Mouse (Mus musculus) kidney, adult 8-10 months (tissue): ENCODE measurements at regions not wholly inside any gene's neighbourhood (a gene's known extent, or its start where the extent isn't known, plus 50 kb on each side); places are given as distances from the start of the nearest gene placed in this dataset.

ENCODE experiments used
- DNase-seq, 2 experiments: peaks; one replicate each; pipeline ENCODE4 v3.0.0; 2022

- no peak for DNase-seq
These were observed 255.1 kb upstream of the Gm765 start for GRCm38 (mm10) chr6:98597612-98598011.

DNA sequence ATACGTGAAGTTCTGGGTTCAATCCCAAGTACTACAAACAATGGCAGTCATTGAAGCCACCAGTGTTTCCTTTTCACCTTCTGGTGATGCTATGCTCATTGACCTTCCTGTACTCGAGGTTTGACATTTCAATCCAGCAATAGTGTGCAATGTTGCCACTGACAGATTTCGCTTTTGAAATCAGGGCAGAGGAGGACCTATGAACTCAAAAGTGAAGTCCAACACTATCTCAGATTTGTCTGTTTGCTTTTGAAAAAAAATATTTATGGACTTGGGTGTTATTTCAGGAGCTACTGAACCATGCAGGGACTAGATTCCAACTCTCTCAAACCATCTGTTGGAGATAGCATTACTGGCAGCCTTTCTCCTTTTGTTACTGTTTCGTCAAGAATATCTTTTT, 248.4 kb upstream of the Gm765 start:
- DNase-seq: no peak

DNA sequence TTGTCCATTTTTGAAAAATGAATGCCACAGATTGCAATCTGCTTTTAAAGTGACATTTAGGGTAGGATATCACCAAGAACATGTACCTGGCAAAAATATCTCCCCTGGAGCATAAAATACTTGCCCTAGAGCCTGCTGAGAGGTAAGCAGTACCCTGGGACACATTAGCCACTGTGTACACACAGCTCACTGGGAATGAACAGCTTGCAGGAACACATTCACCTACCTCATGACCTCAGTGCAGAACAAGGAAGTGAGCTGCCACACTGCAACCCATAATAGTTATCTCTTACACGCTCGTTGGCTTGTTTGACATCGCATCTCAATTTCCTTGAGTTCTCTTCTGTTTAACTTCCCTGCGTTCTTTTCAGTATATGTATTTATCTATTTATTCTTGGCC, 246.4 kb upstream of the Gm765 start:
- DNase-seq: no peak

DNA sequence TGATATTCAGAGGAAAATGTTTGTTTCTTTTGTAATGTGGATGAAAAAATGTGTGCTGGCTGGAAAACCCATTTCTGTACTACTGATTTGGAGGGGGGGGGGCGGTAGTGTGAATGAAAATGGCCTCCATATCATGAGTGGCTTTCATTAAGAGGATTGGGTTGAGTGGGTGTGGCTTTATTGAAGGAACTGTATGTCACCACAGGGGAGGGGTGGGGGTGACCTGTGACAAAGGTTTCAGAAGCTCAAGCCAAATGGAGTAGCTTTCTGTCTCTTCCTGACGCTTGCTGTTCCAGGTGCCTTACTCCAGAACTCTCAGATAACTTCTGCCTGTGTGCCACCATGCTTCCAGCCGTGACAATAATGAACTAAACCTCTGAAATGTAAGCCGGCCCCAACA, 242.0 kb upstream of the Gm765 start:
- DNase-seq: no peak

DNA sequence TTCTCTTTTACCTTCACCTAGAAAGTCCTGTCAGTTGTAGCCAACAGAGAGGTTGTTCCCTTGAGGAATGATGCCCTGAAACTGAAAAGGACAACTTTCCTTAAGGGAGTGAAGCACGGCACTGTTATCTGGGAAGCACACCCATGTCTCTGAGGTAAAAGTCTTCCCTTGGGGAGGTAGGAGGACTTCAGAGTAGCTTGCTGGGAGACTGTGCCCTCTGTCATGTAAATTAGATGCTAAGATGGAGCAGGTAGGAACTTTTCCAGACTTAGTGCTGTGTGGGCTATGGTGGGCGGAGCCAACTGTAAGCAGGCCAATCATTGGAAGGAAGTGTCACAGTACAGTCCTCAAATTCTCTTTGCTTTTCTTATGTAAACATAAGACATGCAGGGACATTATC, 240.3 kb upstream of the Gm765 start:
- no peak for DNase-seq

DNA sequence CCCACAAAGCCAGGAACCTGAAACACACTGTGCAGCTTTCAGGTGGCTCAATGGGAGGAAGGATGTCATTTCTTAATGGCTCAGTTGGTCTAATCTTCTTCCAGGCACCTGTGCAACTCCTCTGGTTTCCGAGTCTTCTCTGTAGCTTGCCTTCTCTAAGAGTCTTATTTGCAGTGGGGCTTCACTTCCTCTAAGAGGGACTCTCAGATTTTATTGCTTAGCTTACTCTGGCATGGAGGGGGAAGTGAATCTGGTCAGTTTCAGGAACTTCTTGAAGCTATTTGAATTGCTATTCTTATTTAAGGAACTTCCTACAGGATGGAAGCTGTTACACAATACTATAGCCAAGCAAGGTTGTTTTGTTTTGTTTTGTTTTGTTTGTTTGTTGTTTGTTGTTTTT, 232.7 kb upstream of the Gm765 start:
- no peak for DNase-seq

DNA sequence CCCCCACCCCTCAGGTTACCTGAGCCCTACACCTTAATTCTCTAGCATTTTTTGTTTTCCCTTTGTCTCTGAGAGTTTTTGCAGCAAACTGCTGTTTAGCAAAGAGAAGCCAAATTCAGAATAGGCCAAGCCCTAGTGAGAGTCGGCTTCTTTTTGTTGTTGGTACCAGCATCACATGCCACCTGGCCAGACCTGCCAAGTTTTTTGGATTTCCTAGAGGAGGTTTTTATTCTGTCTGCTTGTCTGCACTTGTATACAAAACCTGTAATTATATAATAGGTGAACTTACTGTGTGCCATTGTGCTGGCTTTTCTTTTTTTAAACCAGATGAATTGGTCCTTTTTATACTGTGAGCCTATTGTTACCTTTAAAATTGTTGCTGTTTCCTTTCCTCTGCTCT, 213.1 kb upstream of the Gm765 start:
- no peak for DNase-seq

GRCm38 (mm10) chr6:98553922-98554321, 211.4 kb upstream of the Gm765 start:
- no peak for DNase-seq

DNA sequence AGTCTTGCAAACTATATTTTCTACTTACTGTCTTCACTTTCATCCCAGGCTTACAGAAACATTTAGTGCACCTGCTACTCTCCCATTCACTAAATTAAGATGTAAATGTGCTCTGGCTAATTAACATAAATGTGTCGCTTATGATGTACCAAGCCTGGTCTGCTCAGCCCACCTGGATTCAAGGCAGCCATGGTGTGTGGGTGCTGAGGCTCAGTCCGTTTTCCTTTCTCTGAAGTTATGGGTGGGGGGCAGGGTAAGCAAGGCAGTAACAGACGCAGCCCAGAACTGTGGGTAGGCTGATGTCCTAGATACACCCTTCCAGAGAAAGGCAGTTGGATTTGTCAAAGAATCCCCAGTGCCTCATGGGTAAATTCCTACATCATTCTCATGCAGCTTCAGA, 209.2 kb upstream of the Gm765 start:
- DNase-seq: no peak

DNA sequence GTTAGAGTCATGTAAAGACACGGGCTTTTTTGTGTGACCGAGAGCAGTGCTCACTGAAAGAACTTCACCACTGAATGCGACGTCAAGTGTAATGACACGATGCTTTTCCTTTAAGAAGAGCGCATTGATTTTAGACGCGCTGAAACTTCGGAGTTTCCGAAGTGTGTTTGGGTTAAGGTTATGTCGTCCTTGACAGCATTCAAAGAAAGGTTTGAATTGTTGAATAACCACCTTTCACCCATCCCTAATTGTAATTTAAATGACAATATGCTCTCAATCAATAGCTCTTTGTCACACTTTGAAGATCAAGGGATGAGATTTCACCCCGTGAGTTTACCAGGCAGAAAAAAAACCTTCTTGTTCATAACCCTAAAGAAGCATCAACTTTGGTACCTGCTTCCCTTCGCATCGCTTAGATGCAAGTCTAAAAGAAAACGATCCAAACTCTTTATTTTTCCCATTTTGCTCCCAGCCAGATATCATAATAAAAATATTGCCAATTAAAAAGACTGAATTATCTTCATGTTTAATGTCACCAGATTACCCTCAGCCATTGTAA, 184.4 kb upstream of the Gm765 start:
- DNase-seq: no peak

DNA sequence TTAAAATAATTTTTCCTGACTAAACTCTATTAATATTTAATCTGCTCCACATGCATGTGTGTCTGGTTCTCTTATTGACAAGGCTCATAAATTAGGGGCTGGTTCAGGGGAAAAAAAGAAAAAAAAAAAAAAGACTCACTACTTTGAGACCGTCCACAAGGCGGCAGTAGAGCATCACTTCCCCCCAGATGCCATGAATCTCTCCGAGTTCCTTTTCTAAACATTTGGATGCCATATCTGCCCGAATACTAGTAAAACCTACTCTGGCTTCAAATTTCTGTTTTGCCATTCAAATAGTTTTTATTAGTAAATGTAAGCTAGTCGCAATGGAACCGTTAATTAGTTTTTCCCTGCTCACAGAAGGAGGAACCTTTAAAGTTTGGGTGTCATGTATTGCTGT, 182.7 kb upstream of the Gm765 start:
- peak; percentile 4 to 36 for DNase-seq

DNA sequence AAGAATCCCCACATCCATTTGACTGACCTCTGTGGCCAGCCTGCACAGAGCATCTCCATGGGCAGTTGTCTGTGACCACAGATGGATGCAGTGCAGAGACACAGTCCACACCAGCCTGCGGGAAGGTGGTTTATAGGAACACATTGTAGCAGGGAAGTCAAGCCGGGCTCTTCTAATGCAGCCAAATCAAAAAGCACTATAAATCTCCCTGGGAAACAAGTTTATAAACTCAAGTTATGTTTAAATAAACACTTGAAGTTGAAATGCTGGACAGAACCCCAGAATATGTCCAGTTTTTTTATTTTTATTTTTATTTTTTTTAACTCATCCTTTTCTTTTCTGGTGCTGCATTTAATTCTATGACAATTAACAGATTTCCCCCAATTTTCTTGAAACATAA, 182.1 kb upstream of the Gm765 start:
- no peak for DNase-seq

GRCm38 (mm10) chr6:98521526-98521925, 179.0 kb upstream of the Gm765 start:
- DNase-seq: no peak

DNA sequence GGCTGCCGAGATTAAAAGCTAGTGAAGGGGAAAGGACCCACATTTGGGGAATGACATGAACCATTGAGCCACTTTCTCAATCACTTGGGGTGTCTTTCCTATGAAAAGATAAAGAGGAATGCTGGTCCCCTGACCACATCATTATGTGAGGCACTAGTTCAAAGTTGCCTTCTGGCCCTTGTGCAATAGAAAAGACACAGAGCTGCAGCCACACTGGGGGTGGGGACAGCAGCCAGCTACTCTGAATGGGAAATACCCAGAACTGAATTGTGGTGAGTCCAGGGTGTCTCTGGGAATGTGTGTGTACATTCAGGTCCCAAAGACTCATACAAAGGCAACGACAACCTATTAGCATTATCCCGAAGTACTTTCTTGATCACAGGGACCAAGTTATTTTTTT, 172.3 kb upstream of the Gm765 start:
- DNase-seq: no peak

- DNase-seq: no peak
These were observed 171.8 kb upstream of the Gm765 start for GRCm38 (mm10) chr6:98514376-98514775.

DNA sequence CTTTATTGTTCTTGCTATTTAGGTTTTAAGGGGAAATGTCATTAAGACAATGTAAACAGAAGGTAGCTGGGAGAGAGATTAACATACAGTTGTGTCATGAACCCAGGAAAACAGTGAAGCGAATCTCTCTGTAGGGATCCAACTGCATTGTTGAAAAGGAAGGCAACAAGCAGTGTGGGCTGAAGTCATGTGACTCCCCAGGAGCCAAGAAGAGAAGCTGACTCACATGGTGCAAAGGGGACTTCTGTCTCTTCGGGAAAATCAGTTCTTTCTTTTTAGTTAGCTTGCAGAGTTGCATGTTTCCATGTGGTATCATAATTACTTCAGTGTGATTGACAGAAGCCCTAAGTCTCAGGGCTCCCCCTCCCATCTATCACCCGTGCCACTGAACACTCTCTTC, 170.7 kb upstream of the Gm765 start:
- no peak for DNase-seq

- DNase-seq: no peak
These were observed 160.2 kb upstream of the Gm765 start for GRCm38 (mm10) chr6:98502726-98503125.

DNA sequence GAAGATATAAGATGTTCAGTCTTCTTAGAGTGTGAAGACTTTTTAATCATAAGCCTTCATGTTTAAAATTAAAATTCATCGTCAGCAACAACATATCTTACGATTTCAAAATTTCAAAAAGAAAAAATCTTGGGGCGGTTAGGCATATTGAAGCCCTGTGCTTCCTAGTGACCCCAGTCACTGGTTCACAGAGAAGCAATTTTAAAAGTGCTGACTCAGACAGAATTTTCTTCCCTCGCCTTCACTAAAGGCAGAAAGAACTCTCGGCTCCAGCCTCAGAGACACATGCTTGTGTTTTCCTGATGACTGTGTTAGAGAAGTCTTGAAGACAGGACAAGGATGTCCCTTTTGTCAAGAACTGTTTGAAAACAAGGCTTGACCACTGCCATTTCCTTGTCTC, 157.2 kb upstream of the Gm765 start:
- DNase-seq: no peak

DNA sequence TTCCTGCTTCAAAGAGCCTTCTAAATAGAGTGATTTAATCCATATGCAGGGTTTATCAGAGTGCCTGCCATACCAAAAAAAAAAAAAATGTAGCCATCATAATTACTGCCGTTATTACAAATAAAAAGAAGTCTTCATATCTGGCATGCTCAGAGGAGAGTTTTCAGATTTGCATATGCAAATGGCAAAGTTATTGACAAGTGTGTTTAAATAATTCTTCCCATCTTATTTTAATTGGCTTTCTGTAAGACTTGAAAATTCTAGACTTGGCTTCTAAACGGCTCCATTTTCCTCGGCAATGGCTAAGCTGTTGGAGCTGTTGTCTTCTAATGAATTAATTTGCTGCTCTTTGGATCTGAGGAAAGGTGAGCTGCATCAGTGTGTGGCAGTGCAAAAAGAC, 144.1 kb upstream of the Gm765 start:
- no peak for DNase-seq

- no peak for DNase-seq
These were observed 141.0 kb upstream of the Gm765 start for GRCm38 (mm10) chr6:98483319-98484123.

- DNase-seq: peak in 1 of 2 experiments; percentile 1
These were observed 139.8 kb upstream of the Gm765 start for GRCm38 (mm10) chr6:98482319-98482718.

DNA sequence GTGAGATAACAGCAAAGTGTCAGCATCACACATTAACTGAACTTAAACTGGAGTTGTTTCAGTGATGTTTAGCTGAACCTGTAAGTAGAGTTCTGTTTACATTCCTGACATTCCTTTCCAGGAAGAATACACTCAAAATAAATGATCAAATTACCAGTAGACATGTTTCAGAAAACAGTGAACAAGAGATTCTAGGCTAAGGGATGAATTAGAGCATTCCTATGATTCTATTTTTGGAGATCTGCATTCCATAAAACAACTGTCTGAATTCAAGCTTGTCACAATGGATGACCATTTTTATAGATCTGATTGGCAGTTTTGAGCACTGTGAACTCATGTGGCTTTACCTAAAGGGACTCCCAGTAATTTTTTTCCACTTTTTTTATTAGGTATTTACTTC, 125.0 kb upstream of the Gm765 start:
- no peak for DNase-seq

DNA sequence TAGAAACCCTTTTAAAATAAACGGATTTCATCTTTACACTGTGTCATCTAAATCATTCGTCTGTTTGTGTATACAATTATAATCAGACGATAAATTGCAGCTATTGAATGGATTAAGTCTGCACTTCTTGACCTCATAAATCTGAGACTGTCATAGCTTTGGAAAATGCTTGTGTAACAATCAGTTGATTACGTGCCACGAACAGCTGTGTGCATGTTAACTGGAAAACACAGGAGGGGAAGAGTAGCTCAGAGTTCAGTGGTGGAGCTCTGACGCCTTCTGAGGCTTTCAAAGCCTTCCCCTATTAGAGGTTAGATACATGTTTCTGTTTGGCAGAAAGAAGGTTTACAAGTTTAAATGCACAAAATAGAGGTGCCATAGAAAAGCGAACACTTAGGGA, 109.7 kb upstream of the Gm765 start:
- no peak for DNase-seq

- no peak for DNase-seq
These were observed 93.1 kb upstream of the Gm765 start for GRCm38 (mm10) chr6:98435676-98436075.

DNA sequence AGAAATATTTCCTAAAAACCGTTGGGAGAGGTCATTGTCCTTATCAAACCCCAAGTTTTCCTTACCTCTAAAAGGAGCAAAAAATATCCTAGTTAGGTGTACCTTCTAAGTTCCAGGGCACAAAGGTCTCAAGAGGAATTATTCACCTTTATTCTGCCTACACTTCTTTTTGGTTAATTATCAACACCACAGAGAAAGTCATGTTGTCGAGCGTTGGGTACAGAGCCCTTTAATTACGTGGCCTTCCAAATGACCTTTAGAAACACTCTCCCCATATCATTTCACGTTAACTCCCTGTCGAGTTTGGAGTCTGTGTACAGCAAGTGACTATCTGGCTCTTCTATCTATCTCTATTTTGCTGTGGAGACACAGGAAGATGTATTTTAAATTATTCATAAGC, 90.7 kb upstream of the Gm765 start:
- peak in 1 of 2 experiments; percentile 36 for DNase-seq
